Mouse (Mus musculus) mature B cell (primary cell): Measurements from ENCODE around the gene Filip1.

Source experiments
- in situ Hi-C: fragments of 300-500 bp; cut with MboI; formaldehyde crosslinking; loops from 2 replicates; pipeline ENCODE4 v1.14.3; 2019

The Filip1 gene

DNA sequence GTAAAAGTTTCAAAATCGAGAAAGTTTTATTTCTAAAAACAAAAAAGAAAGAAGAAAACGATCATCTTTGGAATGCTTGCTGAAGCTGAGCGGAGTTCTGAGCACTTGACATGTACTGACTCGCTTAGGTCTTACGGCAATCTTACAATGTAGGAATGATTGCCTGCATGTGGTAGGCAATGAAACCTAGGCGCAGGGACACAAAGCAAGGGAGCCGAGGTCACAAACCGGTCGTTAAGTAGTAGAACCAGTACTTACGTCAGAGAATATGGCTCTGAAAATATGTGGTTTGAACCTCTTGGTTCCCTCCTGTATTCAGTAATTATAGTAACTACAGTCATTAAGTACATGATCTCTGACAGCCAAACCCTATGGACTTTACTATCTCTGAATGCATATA, 29.4 kb downstream of the Filip1 start:
- in situ Hi-C loops = loop anchor here (25.0 kb wide), 1 partner anchor 171 kb away; no protein-coding TSS in a partner anchor

DNA sequence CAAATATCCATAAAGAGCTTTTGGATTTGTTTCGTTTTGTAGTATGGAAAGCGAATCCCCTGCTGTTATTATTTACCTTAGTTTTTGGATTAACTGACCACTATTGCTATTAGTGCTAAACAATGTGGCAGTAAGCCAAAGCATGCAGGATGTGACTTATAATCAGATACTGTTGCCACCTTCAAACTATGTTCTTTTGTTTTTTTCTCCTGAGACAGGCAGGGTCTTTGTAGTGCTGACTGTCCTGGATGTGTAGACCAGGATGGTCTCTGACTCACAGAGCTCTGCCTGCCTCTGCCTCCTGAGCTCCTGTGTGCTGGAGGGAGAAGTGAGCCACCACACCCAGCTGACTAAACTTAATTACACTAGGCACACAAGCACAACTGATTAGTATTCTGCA, 33.4 kb downstream of the Filip1 start:
- in situ Hi-C loops = loop anchor here (25.0 kb wide), 1 partner anchor 167 kb away; no protein-coding TSS in a partner anchor

DNA sequence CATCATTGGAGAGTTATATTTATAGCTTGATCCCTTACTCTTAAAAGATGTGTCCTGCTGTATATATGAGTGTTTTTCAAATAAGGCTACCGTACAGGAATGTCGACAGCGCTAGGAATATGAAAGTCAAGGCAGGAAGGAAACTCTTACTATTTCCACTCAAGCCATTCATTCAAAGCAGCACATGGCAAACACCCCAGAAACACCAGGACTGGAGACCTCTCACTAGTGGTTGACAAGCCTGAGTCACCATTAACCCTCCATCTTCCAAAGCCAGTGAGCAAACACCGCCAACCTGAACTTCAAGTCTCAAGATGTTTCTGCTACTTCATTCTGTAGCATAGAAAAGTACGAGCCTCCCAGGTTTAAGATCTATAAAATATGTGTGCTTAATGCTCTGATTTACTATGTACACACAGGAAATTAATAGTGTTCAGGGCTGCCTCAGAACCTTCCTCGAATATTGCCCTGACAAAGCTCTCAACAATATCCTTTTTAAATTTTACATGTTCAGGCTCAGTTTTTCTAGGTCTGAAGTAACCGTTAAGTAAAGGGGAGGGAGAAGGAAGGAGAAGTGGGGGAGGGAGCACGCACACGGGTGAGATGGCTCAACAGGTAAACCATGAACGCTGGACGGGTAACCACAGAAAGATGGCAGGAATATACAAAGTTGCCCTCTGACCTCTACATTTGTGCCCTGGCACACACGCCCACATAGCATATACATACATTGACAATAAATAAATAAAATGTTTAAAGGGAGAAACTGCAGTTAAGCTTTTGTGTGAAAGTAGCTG, 34.2 kb downstream of the Filip1 start:
- in situ Hi-C loops = loop anchor here (25.0 kb wide), 1 partner anchor 166 kb away; no protein-coding TSS in a partner anchor

DNA sequence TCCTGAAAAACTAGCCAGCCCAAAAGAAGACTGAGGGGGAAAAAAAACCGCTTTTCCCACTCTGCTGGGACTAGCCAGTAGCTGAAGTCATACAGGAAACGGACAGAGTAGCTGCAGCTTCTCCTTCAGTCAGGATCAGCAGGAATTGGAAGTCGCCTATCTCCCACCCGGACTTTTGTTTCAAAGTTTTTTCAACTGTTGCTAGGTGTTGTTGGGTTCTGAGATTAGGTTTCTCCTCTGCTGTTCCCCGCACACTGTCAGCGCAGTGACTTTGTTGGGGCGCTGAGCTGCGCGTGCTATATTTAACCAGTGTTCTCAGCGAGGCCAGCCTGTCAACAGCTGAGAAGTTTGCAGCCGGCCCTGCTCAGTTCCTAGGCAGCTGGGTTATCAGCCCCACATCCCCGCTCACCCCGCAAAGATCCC, 35.1 kb downstream of the Filip1 start:
- in situ Hi-C loops = loop anchor here (25.0 kb wide), 1 partner anchor 165 kb away; no protein-coding TSS in a partner anchor

DNA sequence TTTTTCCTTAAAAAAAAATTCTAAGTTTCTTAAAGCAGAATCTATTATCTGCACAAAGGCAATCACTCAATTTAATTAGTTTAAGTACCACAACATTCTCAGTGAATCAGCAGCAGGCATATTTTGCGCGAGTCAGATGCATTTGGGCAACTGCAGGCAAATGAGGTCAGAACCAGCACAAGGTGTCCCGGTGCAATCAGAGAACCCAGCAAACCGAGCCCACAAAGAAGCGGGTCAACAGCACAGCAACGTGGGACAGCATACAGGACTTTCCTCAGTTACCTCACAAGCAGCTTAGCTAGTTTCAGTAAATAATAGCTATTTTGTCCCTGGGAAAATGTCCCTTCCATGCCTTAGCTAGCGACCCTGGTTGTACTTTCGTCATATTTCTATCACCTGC, 35.9 kb downstream of the Filip1 start:
- in situ Hi-C loops = loop anchor here (25.0 kb wide), 1 partner anchor 164 kb away; no protein-coding TSS in a partner anchor

DNA sequence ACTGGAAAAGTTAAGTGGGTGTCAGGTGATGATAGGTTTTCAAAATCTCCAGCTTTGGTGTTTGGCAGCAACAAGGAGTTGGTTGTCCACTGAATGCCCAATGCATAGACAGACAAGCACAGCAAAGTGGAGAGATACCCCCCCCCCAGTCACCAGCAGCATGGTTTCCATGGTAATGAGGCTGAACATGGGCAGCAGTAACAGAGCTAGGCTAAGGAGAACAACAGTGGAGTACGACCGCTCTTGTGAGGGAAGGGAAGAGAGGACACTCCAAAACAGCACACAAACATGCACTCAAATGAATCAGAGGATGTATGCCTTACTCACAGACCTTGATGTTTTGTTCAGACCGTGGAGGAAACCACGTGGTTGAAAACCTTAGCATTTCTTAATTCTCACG, 37.5 kb downstream of the Filip1 start:
- in situ Hi-C loops = loop anchor here (25.0 kb wide), 1 partner anchor 163 kb away; no protein-coding TSS in a partner anchor

DNA sequence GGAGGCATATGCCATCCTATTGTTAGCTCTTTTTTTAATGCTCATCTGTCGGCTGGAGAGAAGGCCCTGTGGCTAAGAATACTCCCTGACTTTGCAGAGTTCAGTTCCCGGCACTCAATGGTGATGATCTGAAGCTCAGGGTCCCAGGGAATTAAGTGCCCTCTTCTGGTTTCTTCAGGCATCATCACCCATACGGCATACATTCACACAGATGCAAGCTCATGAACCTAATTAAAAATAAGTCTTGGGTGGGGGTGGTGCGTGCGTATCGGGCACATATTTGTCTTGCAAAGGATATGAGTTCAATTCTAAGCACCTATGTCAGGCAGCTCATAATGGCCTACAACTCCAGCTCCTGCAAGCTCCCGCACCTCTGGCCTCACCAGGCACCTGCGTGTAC, 39.1 kb downstream of the Filip1 start:
- in situ Hi-C loops = no loop called here

DNA sequence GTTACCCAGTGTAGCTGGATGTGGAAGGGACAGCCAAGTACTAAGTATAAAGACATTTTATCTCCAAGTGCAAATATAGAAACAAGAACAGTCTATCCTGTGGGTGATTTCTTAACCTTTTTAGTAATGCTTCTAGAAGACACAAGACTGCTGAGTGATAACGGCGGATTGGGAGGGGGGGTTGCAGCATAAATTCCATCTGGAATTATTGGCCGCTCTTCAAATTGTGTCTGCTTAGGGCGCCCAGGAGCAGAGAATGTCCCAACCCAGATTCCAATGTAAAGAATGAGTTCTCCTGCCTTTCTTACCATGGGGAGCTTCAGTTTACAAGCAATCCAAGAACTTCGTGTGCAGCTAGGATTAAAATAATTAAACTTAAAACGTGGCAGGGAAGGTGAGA, 39.9 kb downstream of the Filip1 start:
- in situ Hi-C loops = no loop called here

DNA sequence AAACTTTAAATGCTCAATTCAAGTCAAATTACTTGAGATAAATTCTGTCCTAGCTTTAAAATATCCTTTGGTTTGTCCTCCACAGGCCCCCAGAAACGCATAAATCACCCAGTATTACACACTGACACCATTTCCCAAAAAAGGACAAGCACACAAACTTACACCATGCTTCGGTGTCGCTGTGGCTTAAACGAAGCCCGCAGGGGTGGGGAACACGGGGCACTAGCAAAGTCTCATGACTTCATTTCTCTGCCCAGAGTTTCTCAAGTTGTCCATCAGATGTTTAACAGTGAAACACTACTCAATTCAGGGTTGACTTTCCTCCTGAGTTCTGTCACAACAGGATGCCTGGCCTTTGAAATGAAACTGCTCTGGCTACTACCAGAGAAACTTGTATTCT, 41.0 kb downstream of the Filip1 start:
- in situ Hi-C loops = no loop called here

DNA sequence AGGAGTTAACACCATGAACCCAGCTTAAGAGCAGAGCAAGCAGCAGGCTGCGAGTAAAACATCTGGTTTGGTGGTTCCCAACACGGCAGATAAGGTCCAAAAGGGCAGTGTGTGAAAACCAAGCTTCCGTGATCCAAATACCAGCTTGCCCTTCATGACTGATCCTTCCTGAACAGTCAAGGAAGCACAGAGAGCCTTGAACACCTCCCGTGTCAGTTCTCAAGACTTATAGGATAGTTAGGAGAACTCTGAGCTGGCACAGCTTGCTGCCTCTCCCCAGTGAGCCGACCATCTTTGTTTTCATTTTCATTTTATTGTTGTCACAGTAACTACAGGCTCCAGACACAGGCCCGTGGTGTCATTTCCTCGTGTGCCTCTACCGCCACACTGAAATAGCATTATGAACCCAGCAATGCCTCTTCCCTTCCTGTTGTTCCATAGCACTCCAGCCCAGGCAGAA, 42.0 kb downstream of the Filip1 start:
- in situ Hi-C loops = no loop called here

DNA sequence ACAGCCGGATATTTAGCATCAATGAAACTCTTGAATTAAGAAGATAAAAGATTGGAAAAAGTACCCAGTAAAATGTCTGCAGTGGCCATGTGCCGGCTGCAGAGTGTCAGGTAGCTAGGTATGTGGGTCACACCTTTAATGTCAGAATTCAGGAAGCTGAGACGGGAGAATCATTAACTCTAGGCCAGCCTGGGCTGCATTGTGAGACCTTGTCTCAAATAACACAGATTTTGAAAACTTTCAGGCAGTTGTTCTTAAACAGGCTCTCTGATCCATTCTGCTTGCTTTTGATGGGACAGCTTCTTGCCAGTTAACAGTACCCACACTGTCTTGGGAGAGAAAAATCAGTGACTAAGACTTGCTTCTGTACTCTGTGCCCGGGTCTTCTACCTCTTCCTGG, 43.1 kb downstream of the Filip1 start:
- in situ Hi-C loops = no loop called here

DNA sequence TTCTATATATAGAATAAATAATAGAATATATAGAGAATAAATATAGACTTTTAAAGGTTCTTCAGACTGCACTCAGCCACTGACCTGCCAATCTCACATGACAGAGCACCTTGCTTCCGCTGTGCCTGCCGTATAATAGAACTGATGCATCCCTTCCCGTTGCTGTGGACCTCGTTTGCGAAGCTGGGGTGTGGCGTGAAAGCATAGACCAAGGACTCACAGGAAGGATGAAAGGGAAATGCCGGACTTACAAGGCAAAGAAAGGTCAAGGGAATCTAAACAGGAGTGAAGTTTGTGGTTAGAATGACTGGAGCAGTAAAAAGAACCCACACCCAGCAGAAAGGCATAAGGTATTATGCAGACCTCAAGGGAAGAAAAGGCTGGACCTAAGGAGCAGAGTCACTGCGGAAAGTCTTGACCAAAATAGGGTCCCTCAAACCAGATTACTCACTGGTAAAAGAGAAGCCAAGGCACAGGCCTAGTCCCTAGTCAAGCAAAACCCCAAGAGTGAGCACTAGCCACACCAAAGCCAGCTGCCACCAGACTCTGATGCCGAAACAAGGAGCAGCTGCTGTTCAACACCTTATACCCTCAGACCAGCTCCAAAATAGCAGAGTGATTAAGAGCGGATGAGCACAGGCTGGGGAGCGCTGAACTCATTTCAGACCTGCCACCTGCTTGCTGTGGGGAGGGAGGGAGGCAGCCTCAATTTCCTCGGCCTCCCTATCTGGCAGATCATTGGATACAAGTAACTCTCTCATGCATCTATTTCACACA, 45.8 kb downstream of the Filip1 start:
- in situ Hi-C loops = no loop called here

DNA sequence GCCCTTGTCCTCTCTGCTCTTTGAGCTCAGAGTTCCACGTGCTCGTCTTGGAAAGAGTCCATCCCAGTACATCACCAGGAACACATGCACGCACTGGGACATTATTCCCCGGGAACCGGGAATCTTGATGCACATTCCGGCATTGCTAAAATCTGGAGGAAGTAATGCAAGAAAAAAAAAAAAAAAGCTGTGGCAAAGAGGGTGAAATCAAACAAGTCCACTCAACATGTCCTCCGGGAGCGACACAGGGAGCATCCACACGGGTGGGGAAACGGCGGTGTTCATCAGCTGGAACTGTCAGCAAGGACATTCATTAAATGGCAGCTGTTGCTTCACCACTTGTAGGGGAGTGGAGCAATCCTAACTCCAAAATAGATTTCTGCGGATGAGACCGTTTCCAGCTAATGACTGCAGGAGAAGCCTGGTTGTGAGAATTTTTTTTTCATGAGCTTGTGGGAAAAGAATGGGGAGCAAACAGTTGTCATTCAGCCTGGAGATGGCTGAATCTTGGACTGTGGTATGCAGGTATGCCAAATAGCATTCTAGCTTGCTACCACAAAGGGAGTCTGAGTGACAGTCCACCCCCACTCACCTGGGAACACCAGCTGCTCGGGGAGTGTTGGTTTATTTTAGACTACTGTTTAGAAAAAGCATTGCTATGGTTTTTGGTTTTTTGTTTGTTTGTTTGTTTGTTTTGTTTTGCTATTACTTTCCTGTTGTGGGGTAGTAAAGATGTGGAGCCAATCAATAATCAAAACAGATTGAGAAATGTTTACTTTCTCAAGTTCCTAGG, 46.9 kb downstream of the Filip1 start:
- in situ Hi-C loops = no loop called here

DNA sequence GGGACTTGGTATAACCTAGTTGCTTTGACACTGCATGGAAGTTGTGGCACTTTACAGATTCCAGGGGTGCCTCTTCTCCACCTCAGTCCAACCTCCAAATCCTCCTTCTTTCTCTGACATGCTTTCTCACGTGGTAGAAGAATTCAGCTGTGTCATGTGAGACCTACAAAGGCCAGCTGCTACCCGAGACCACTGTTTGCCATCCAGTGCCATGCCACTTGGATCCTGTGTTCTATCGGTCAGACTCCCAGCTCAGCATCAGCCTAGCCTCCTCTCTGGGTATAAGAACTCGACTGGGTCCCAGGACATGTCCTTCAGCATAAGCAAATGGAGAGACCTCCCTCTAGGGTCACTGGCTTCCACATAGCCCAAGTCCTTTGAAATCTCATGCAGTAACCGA, 47.6 kb downstream of the Filip1 start:
- in situ Hi-C loops = no loop called here

DNA sequence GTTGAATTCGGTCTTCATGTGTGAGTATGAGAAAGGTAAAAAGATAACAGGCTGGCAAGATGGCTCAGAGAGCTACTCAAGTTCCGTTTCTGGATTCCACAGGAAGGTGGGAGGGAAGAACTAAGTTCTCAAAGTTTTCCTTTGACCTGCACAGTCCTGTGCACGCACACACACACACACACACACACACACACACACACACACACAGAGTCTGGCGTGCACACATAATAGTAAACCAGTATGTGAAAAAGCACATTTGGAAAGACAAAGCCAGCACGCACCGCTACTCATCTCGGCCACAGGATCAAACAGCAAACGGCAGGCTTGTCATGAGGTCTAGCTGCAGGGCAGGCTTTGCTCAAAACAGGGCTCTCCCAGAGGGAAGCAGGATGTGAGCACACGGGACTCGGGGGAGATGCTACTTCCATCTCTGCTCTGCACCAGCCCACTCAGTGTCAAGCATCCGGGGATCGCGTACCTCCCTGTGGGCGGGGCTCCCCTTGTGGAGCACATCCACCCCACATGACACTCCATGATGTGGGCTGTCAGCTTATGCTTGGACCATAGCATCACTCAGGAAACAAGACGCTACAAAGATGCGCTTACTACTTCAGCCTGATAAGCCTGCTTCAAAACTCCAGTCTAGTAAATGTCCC, 50.9 kb downstream of the Filip1 start:
- in situ Hi-C loops = no loop called here

DNA sequence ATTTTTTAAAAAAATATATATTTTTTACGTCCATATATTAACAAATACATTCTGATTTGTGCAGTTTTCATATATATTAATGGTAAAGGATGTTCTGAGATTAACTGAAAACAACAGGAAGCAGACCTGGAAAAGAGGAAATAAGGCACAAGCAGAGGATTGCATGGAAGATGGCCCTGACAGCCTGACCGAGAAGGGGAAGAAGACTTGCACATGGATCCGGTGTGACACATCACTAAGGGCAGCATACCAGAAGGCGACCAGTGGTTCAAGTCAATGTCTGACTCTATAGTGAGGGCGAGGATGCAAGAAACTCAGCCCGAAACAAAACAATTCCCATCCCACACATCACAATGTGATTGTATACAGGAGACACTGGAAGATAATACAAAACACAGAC, 52.2 kb downstream of the Filip1 start:
- in situ Hi-C loops = no loop called here

DNA sequence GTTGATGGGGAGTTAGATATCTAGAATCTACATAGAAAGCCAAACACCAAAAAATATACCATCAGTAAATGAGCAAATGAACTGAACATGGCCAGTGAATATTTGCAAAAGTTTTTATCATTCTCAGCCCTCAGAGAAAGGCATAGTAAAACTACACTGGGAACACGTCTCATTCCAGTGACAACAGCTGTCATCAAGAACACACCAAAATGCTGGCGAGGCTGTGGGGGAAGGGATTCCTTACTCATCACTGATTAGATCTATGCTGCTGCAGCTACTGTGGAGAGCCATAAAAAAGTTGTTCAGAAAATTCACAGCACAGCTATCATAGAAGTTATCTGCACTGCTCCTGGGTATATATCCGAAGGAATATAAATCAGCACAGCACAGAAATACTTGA, 54.3 kb downstream of the Filip1 start:
- in situ Hi-C loops = no loop called here

DNA sequence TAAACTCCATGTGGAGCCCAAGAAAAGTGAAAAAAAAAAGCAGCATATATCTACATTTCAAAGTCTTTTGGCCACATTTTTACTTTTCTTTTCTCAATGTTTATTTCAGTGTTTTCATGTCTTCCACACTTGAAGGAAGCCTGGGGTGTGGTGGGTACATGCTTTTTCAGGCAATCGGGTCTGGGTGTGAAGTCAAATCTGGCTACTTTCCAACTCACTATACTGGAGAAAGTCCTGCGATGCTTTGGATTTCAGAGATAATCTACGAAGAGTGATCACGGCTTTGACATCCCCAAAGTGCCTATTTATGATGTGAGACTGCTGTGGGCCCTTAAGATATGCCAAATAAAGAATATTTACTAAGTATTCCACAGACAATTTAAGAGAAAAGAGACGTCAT, 57.7 kb downstream of the Filip1 start:
- in situ Hi-C loops = no loop called here

DNA sequence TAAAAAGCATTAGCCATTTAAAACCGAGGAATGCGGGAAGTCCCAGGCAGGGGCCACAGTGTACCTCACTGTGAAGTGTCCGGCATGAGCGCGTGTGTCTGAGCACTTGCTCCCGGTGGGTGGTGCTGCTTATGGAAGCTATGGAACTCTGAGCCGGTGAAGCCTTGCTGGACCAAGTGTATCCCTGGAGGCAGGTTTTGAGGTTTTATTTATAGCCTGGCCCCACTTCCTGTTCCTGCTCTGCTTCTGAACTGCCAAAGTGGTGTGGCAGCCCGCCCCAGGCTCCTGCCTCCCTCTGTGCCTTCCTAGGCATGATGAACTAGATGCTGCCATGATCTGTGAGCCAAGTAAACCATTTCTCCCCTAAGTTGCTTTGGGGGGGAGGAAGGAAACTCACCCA, 60.7 kb downstream of the Filip1 start:
- in situ Hi-C loops = no loop called here

DNA sequence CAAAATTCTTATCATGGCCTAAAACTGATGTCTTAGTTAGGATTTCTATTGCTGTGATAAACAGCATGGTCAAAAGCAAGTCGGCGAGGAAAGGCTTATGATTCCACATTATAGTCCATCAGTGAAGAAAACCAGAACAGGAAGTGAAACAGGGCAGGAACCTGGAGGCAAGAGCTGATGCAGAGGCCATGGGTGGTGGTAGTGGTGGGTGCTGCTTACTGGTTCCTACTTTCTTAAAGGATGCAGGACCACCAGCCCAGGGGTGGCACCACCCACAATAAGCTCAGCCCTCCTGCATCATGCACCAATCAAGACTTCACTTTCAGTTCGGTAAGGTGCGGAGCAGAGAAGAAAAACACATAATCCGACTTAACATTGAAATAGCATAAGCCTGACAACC, 61.3 kb downstream of the Filip1 start:
- in situ Hi-C loops = no loop called here

DNA sequence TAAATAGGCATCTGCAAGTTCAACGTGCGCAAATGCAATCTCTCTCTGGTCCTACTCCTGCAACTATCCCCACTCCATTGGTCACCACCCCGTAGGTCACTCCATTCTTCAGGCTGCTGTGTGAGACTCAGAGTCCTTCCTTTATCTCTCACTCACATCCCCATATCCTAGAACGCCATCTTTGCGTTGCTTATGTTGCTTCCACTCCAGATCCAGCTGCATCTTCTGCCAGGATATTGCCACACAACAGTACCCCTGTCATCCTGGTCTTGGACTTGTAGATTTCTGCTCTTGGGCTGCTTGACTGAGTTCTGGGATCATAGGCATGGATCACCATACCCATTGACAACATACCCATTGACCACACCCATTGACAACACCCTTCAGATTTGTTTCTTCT, 62.0 kb downstream of the Filip1 start:
- in situ Hi-C loops = no loop called here

DNA sequence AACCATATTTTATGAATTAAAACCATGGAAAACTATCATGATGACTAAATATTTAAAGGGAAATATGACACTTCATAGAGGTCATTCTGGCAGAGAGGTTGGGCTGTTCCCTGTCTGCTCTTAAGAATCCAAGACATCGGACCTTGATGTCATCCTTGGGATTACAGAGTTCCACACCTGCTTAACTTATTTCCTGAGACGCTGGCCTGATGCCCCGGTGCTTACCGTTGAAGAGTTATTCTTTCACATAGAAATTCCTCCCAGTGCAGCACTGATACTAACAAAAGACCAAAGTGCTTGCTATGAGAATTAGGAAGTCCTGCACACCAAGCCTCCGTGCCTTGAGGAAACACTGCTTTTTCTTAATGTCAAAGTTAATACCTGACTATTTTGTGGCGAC, 62.6 kb downstream of the Filip1 start:
- in situ Hi-C loops = no loop called here
